Mouse (Mus musculus) left cerebral cortex, adult 18-20 months (tissue): ENCODE measurements around the gene Nmnat1. TPM values are rescaled to one million over a fixed set of nuclear protein-coding genes. Genes with fewer than 3 reads are reported as not detected.
"Not testable (repeated sequence)": the region's sequence is repeated elsewhere in the genome, so short reads cannot be mapped to it uniquely, and the experiment has no call there.

Source experiments
- DNase-seq, 2 experiments: peaks; one replicate each; pipeline ENCODE4 v3.0.0; 2021 to 2022; ENCODE audit warnings: low spot score in 2 of 2, mixed read lengths in 1 of 2
- total RNA-seq, 2 experiments: library from RNA; stranded (reverse); gene quantifications; 2 replicates each; pipeline ENCODE4 v1.2.3; 2021

The Nmnat1 gene
- total RNA-seq, 2 experiments from 2014 or later: 7.0 to 9.3 TPM

GRCm38 (mm10) chr4:149445868-149446267, 39.1 kb downstream of the Nmnat1 start:
- DNase-seq: peak in 1 of 2 experiments; percentile 21

- peak; percentile 81 to 88 for DNase-seq
Observed at GRCm38 (mm10) chr4:149444964-149445701, 39.9 kb downstream of the Nmnat1 start.

- no peak for DNase-seq
Observed at GRCm38 (mm10) chr4:149444465-149444864, 40.5 kb downstream of the Nmnat1 start.

GRCm38 (mm10) chr4:149442436-149442835, 42.6 kb downstream of the Nmnat1 start:
- DNase-seq: no peak

- no peak for DNase-seq
Observed at GRCm38 (mm10) chr4:149440576-149440975, 44.4 kb downstream of the Nmnat1 start.

- not testable (repeated sequence) for DNase-seq
Observed at GRCm38 (mm10) chr4:149431887-149432286, 53.1 kb downstream of the Nmnat1 start.

- no peak for DNase-seq
Observed at GRCm38 (mm10) chr4:149429592-149429991, 55.4 kb downstream of the Nmnat1 start.

GRCm38 (mm10) chr4:149426325-149427199, 58.4 kb downstream of the Nmnat1 start, which contains the start of gene Ube4b:
Ube4b (minus strand) TSS chr4:149426749.
- peak; percentile 93 to 98 for DNase-seq

GRCm38 (mm10) chr4:149425801-149426292, 59.2 kb downstream of the Nmnat1 start:
- peak; percentile 34 to 48 for DNase-seq

- no peak for DNase-seq
Observed at GRCm38 (mm10) chr4:149424755-149425154, 60.2 kb downstream of the Nmnat1 start.

GRCm38 (mm10) chr4:149417854-149418365, 67.1 kb downstream of the Nmnat1 start:
- DNase-seq: no peak

Other genes starting within 250 kb of the Nmnat1 start
- gene Kif1b, start 177.5 kb downstream of the Nmnat1 start, total RNA-seq: 100 to 1,000 TPM; 429 to 451 TPM
- 100 to 1,000 TPM; 101 to 106 TPM for gene Ube4b, start 58.5 kb downstream of the Nmnat1 start, total RNA-seq
- gene Rbp7, start 30.2 kb downstream of the Nmnat1 start, total RNA-seq: not detected
- not detected for gene Tmem274, start 7.8 kb downstream of the Nmnat1 start, total RNA-seq
- 10 to 100 TPM; 16.4 to 16.7 TPM for gene Lzic, start within 50 bp of the Nmnat1 start, total RNA-seq
- gene Ctnnbip1, start 33.0 kb upstream of the Nmnat1 start, total RNA-seq: 10 to 100 TPM; 33.0 to 33.3 TPM
- gene Clstn1, start 101.3 kb upstream of the Nmnat1 start, total RNA-seq: 1,000 to 10,000 TPM; 1,374 to 1,386 TPM
- gene Pik3cd, start 217.4 kb upstream of the Nmnat1 start, total RNA-seq: 10 to 100 TPM; 23.8 to 24.9 TPM